In genomic region chr8:105281821-105282220, GRCm38 (mm10) we compare ENCODE assay signal across 1 mouse cellular context.
TF ChIP-seq lines count a peak whose summit lies in the region.

No protein-coding gene starts in this region.

TF ChIP-seq in MEL, 35 proteins besides CTCF, POLR2A, EP300 and RAD21:
- TF ChIP-seq KAT2A (conservative IDR thresholded peaks at IDR 0.05; ENCODE audit: low read depth, low read length) (no peak), GATA1 (IDR thresholded peaks at IDR 0.05; ENCODE audit: low read depth, low read length) (no peak), MXI1 (IDR thresholded peaks at IDR 0.05; ENCODE audit: low read depth, low read length) (no peak), ZC3H11A (IDR thresholded peaks at IDR 0.05; ENCODE audit: low read depth, low read length) (no peak), ZNF384 (IDR thresholded peaks at IDR 0.05; ENCODE audit: low read depth, low read length) (no peak), HCFC1 (IDR thresholded peaks at IDR 0.05; ENCODE audit: low read depth, low read length) (no peak), POLR2AphosphoS5 (IDR thresholded peaks at IDR 0.05; ENCODE audit: borderline replicate concordance, low read depth, low read length) (no peak), UBTF (IDR thresholded peaks at IDR 0.05; ENCODE audit: borderline replicate concordance, insufficient read depth, low read depth, low read length) (no peak), RCOR1 (IDR thresholded peaks at IDR 0.05; ENCODE audit: low read depth, low read length) (no peak), ELF1 (IDR thresholded peaks at IDR 0.05; ENCODE audit: low read depth, low read length) (no peak), USF1 (IDR thresholded peaks at IDR 0.05; ENCODE audit: low read depth, low read length) (no peak), BHLHE40 (IDR thresholded peaks at IDR 0.05; ENCODE audit: borderline replicate concordance, low read depth, low read length) (no peak), TCF12 (IDR thresholded peaks at IDR 0.05; ENCODE audit: low read depth, low read length) (no peak)
